Mouse (Mus musculus) spleen, adult 2 months (tissue): ENCODE measurements around the gene Siah1a. TPM values are rescaled to one million over a fixed set of nuclear protein-coding genes. Genes with fewer than 3 reads are reported as not detected.

Experiments
- DNase-seq, 2 experiments: peaks; one replicate each; pipeline versions ENCODE4 v3.0.0 to v3.0.0-alpha.2; 2012 to 2021; ENCODE audit warnings: low spot score in 2 of 2, low read depth in 1 of 2
- H3K27ac ChIP-seq: fragments of 200-500 bp; 2 replicates; pipeline ENCODE4 v1.5.1; 2012; ENCODE audit warnings: low read length, inconsistent platforms; ENCODE audit not compliant: insufficient read depth
- H3K27me3 ChIP-seq: fragments of 200-500 bp; 2 replicates; pipeline ENCODE4 v1.6.1; 2012; ENCODE audit warnings: mild to moderate bottlenecking, moderate library complexity, low read length, inconsistent platforms; ENCODE audit not compliant: control insufficient read depth, insufficient read depth
- H3K36me3 ChIP-seq: fragments of 200-500 bp; 2 replicates; pipeline ENCODE4 v1.6.1; 2012; ENCODE audit warnings: mild to moderate bottlenecking, low read length, inconsistent platforms; ENCODE audit not compliant: control insufficient read depth, insufficient read depth
- H3K4me1 ChIP-seq: fragments of 200-500 bp; 2 replicates; pipeline ENCODE4 v1.6.1; 2011; ENCODE audit warnings: inconsistent platforms; ENCODE audit not compliant: control insufficient read depth, insufficient read depth, insufficient read length
- H3K4me3 ChIP-seq: fragments of 200-500 bp; 2 replicates; pipeline ENCODE4 v1.5.1; 2011; ENCODE audit warnings: mild to moderate bottlenecking, inconsistent platforms; ENCODE audit not compliant: insufficient read depth, insufficient read length; ENCODE audit errors: extremely low read depth
- CTCF ChIP-seq: fragments of 200-500 bp; IDR thresholded peaks from 2 replicates; pipeline ENCODE4 v1.5.1; 2011; ENCODE audit warnings: mild to moderate bottlenecking, inconsistent platforms; ENCODE audit not compliant: insufficient read depth, insufficient read length, insufficient replicate concordance; ENCODE audit errors: extremely low read depth
- POLR2A ChIP-seq: fragments of 200-500 bp; IDR thresholded peaks from 2 replicates; pipeline ENCODE4 v1.6.1; 2011; ENCODE audit warnings: low read depth, low read length, inconsistent platforms
- WGBS: fragments of 180-500 bp; shearing (Covaris S2); methylation state at CpG from one replicate; pipeline ENCODE4 v1.1.7; 2018; 5-methylcytosine and 5-hydroxymethylcytosine counted together
- polyA plus RNA-seq: library from polyadenylated mRNA; depleted of rRNA; stranded (reverse); fragments of >200 nt; gene quantifications from 2 replicates; pipeline ENCODE4 v1.2.3, GENCODE M21; 2012

The Siah1a gene
- polyA plus RNA-seq, 1 experiment = 13.3 TPM

GRCm38 (mm10) chr8:86720756-86721459, 24.8 kb downstream of the Siah1a start:
- no peak for DNase-seq
- no peak overlapping the region for H3K27ac ChIP-seq
- H3K36me3 ChIP-seq = peaks cover 8% of the 10 kb centered on the region
- H3K4me3 ChIP-seq = no peak overlapping the region
- 87% methylated on average over 6 of the region's 6 CpGs for WGBS
- TF ChIP-seq CTCF = no peak
- H3K4me1 ChIP-seq = peaks cover 4% of the 10 kb centered on the region; the same call in 1 of the 2 replicates
- H3K27me3 ChIP-seq = no peaks in the 10 kb centered on the region

GRCm38 (mm10) chr8:86719368-86719767, 26.4 kb downstream of the Siah1a start:
- TF ChIP-seq CTCF = no peak
- TF ChIP-seq POLR2A = no peak
- H3K27me3 ChIP-seq = no peaks in the 10 kb centered on the region
- peaks cover 15% of the 10 kb centered on the region for H3K36me3 ChIP-seq
- H3K4me1 ChIP-seq = peaks cover 7% of the 10 kb centered on the region; the same call in 1 of the 2 replicates
- no peak overlapping the region for H3K4me3 ChIP-seq
- peak overlapping the region; percentile 52 for H3K27ac ChIP-seq
- WGBS = 22% methylated on average over 1 of the region's 1 CpGs
- no peak for DNase-seq

GRCm38 (mm10) chr8:86718332-86718994, 27.3 kb downstream of the Siah1a start:
- Histone ChIP-seq H3K27me3 (no peaks in the 10 kb centered on the region), H3K4me1 (peaks cover 7% of the 10 kb centered on the region; the same call in 1 of the 2 replicates), H3K27ac (no peak overlapping the region), H3K36me3 (peaks cover 20% of the 10 kb centered on the region), H3K4me3 (no peak overlapping the region)
- no peak for DNase-seq
- 95% methylated on average over 2 of the region's 2 CpGs for WGBS
- TF ChIP-seq POLR2A (no peak), CTCF (no peak)

- 95% methylated on average over 14 of the region's 14 CpGs for WGBS
- no peak for DNase-seq
- no peak overlapping the region for H3K4me3 ChIP-seq
- peaks cover 27% of the 10 kb centered on the region for H3K36me3 ChIP-seq
- H3K4me1 ChIP-seq = peaks cover 3% of the 10 kb centered on the region; the same call in 1 of the 2 replicates
- H3K27me3 ChIP-seq = no peaks in the 10 kb centered on the region
- no peak overlapping the region for H3K27ac ChIP-seq
- TF ChIP-seq CTCF (no peak), POLR2A (no peak)
Measured at GRCm38 (mm10) chr8:86713407-86714188, 32.1 kb downstream of the Siah1a start.

- no peaks in the 10 kb centered on the region for H3K27me3 ChIP-seq
- no peak for DNase-seq
- no peak for TF ChIP-seq CTCF
- no peak for TF ChIP-seq POLR2A
- peaks cover 26% of the 10 kb centered on the region for H3K36me3 ChIP-seq
- 88% methylated on average over 3 of the region's 3 CpGs for WGBS
- H3K27ac ChIP-seq = no peak overlapping the region
- H3K4me1 ChIP-seq = peaks cover 11% of the 10 kb centered on the region
- H3K4me3 ChIP-seq = no peak overlapping the region
Measured at GRCm38 (mm10) chr8:86712594-86712993, 33.1 kb downstream of the Siah1a start.

GRCm38 (mm10) chr8:86707873-86708272, 37.9 kb downstream of the Siah1a start:
- Histone ChIP-seq H3K4me1 (peaks cover 11% of the 10 kb centered on the region), H3K4me3 (no peak overlapping the region), H3K27me3 (no peaks in the 10 kb centered on the region), H3K36me3 (peaks cover 5% of the 10 kb centered on the region; the same call in 1 of the 2 replicates), H3K27ac (peak overlapping the region; percentile 69)
- TF ChIP-seq POLR2A (no peak), CTCF (no peak)
- 7% methylated on average over 4 of the region's 4 CpGs for WGBS
- DNase-seq = peak; percentile 42 to 77

GRCm38 (mm10) chr8:86706756-86707155, 39.0 kb downstream of the Siah1a start:
- Histone ChIP-seq H3K36me3 (peaks cover 3% of the 10 kb centered on the region; the same call in 1 of the 2 replicates), H3K4me3 (no peak overlapping the region), H3K27ac (peak overlapping the region; percentile 38), H3K27me3 (no peaks in the 10 kb centered on the region), H3K4me1 (peaks cover 11% of the 10 kb centered on the region)
- whole genome bisulfite sequencing = 70% methylated on average over 5 of the region's 5 CpGs
- DNase-seq = no peak
- TF ChIP-seq POLR2A (no peak), CTCF (no peak)
